Mouse (Mus musculus) liver, embryonic 16.5 days (tissue): ENCODE measurements at regions not wholly inside any gene's neighbourhood (a gene's known extent, or its start where the extent isn't known, plus 50 kb on each side); places are given as distances from the start of the nearest gene placed in this dataset.
"Not testable (repeated sequence)": the region's sequence is repeated elsewhere in the genome, so short reads cannot be mapped to it uniquely, and the experiment has no call there.

Source experiments
- ATAC-seq: fragments of 200-750 bp; cut with Nextera tagmentation; 2 replicates; pipeline ENCODE4 v1.8.0; 2017; ENCODE audit warnings: low read depth, mild to moderate bottlenecking, moderate number of reproducible peaks, moderate library complexity
- H3K27ac ChIP-seq: fragments of 300-500 bp; sonication (generic); 2 replicates; pipeline ENCODE4 v1.5.1; 2014; ENCODE audit warnings: mild to moderate bottlenecking, low read length
- H3K27me3 ChIP-seq: fragments of 300-500 bp; sonication (generic); 2 replicates; pipeline ENCODE4 v1.6.1; 2014; ENCODE audit warnings: low read depth, low read length, mixed read lengths; ENCODE audit not compliant: control insufficient read depth, insufficient read depth
- H3K36me3 ChIP-seq: fragments of 300-500 bp; sonication (generic); 2 replicates; pipeline ENCODE4 v1.6.1; 2014; ENCODE audit warnings: mild to moderate bottlenecking; ENCODE audit not compliant: control insufficient read depth, insufficient read depth
- H3K4me1 ChIP-seq: fragments of 300-500 bp; sonication (generic); 2 replicates; pipeline ENCODE4 v1.6.1; 2014; ENCODE audit warnings: low read depth, low read length, mixed read lengths; ENCODE audit not compliant: control insufficient read depth
- H3K4me2 ChIP-seq: fragments of 300-500 bp; sonication (generic); 2 replicates; pipeline ENCODE4 v1.6.1; 2014; ENCODE audit warnings: low read depth, low read length, mixed read lengths
- H3K4me3 ChIP-seq: fragments of 300-500 bp; sonication (generic); 2 replicates; pipeline ENCODE4 v1.5.1; 2014; ENCODE audit warnings: low read depth, mild to moderate bottlenecking, low read length
- H3K9ac ChIP-seq: fragments of 300-500 bp; sonication (generic); 2 replicates; pipeline ENCODE4 v1.6.1; 2014; ENCODE audit warnings: low read depth, low read length
- H3K9me3 ChIP-seq: fragments of 300-500 bp; sonication (generic); replicated peaks from 2 replicates; pipeline ENCODE4 v1.6.1; 2016; ENCODE audit warnings: low read length; ENCODE audit not compliant: control insufficient read depth
- WGBS: fragments of 180-500 bp; shearing (Covaris S2); extraction: QIAGEN DNeasy Blood & Tissue Kit; methylation state at CpG from one replicate; pipeline ENCODE4 v1.1.7; 2014; ENCODE audit not compliant: insufficient replicate concordance; 5-methylcytosine and 5-hydroxymethylcytosine counted together

- H3K27me3 ChIP-seq, ATAC-seq, H3K9me3 ChIP-seq, H3K27ac ChIP-seq, H3K36me3 ChIP-seq, H3K4me2 ChIP-seq, H3K4me1 ChIP-seq, H3K9ac ChIP-seq, H3K4me3 ChIP-seq: not testable (repeated sequence)
- 67% methylated on average over 3 of the region's 3 CpGs for WGBS
Measured at GRCm38 (mm10) chr17:3055376-3055775, 59.4 kb upstream of the Scaf8 start.

DNA sequence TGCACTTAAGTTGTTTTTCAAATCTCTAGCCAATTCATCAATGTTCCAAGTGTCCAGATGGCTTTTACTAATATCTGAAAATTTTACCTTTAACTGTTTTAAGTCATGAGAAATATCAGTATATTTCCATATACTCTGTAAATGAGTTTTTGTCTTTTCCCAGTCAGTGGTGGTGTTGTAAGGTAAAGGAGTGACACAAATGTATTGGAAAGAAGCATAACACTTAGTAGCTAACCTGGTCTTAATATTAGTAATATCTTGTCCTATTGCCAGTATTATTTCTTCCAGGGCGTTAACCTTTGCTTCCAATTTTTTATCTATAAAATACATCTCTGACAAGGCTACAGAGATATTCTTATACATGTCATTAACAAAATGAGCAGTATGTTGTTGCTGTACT, 51.4 kb upstream of the Scaf8 start:
- not testable (repeated sequence) for H3K27ac ChIP-seq, H3K27me3 ChIP-seq, H3K4me3 ChIP-seq, H3K4me1 ChIP-seq, H3K9ac ChIP-seq, H3K9me3 ChIP-seq, ATAC-seq, H3K36me3 ChIP-seq, H3K4me2 ChIP-seq
- 71% methylated on average over 1 of the region's 1 CpGs for WGBS
